Mouse (Mus musculus) lung, embryonic 15.5 days (tissue): ENCODE measurements around the gene Gm42417. TPM values are rescaled to one million over a fixed set of nuclear protein-coding genes. Genes with fewer than 3 reads are reported as not detected.

ENCODE experiments used
- ATAC-seq: fragments of 200-750 bp; cut with Nextera tagmentation; 2 replicates; pipeline ENCODE4 v1.8.0; 2017; ENCODE audit warnings: moderate number of reproducible peaks, borderline replicate concordance; ENCODE audit not compliant: low FRiP score, low TSS enrichment; ENCODE audit errors: extremely low read depth
- H3K27ac ChIP-seq: fragments of 300-500 bp; sonication (generic); 2 replicates; pipeline ENCODE4 v1.5.1; 2015; ENCODE audit warnings: moderate library complexity, mild to moderate bottlenecking, inconsistent platforms
- H3K27me3 ChIP-seq: fragments of 300-500 bp; sonication (generic); 2 replicates; pipeline ENCODE4 v1.6.1; 2015; ENCODE audit warnings: inconsistent platforms
- H3K36me3 ChIP-seq: fragments of 300-500 bp; sonication (generic); 2 replicates; pipeline ENCODE4 v1.6.1; 2015; ENCODE audit warnings: inconsistent platforms
- H3K4me1 ChIP-seq: fragments of 300-500 bp; sonication (generic); 2 replicates; pipeline ENCODE4 v1.6.1; 2015; ENCODE audit warnings: inconsistent platforms
- H3K4me2 ChIP-seq: fragments of 300-500 bp; sonication (generic); 2 replicates; pipeline ENCODE4 v1.6.1; 2015; ENCODE audit warnings: inconsistent platforms, mild to moderate bottlenecking, moderate library complexity
- H3K4me3 ChIP-seq: fragments of 300-500 bp; sonication (generic); 2 replicates; pipeline ENCODE4 v1.5.1; 2015; ENCODE audit warnings: mild to moderate bottlenecking, inconsistent platforms
- H3K9ac ChIP-seq: fragments of 300-500 bp; sonication (generic); 2 replicates; pipeline ENCODE4 v1.6.1; 2015; ENCODE audit warnings: inconsistent platforms
- H3K9me3 ChIP-seq: fragments of 300-500 bp; sonication (generic); 2 replicates; pipeline ENCODE4 v1.6.1; 2016; ENCODE audit warnings: inconsistent platforms
- WGBS: fragments of 180-500 bp; shearing (Covaris S2); methylation state at CpG from one replicate; pipeline ENCODE4 v1.1.7; 2015; 5-methylcytosine and 5-hydroxymethylcytosine counted together
- polyA plus RNA-seq: library from polyadenylated mRNA; unstranded; fragments of >200 nt; fragmentation: Nextera tagmentation; extraction: Ambion mirVana; gene quantifications from 2 replicates; pipeline ENCODE4 v1.2.1, GENCODE M21; 2015

Gm42417 gene
- polyA plus RNA-seq, 1 experiment from 2014 or later = not detected

DNA sequence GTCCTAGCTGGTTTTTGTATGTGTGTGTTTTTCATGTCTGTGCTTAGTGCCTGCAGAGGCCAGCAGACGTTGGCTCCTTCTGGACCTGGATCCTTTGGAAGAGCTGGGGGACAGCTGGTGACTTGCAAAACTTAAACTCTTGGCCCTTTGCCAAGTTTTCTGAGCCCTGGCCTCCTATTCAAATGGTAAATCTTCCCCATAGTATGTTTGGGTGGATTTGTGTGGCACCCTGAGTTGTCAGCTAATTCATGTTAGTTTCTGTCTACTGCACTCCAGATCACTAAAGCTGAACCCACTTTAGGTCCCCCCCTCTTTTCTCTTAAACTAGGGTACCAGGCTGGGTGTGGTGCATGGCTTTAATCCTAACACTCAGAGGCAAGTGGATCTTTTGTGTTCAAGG is 10.9 kb downstream of the Gm42417 start:
- Histone ChIP-seq H3K4me1 (no peaks in the 10 kb centered on the region; the same call in 1 of the 2 replicates), H3K27me3 (no peaks in the 10 kb centered on the region), H3K9ac (no peak overlapping the region), H3K36me3 (peaks cover 31% of the 10 kb centered on the region), H3K4me3 (no peak overlapping the region), H3K9me3 (no peaks in the 10 kb centered on the region), H3K27ac (no peak overlapping the region), H3K4me2 (no peak overlapping the region)
- no peak for ATAC-seq
- 7% methylated on average over 1 of the region's 1 CpGs for WGBS

DNA sequence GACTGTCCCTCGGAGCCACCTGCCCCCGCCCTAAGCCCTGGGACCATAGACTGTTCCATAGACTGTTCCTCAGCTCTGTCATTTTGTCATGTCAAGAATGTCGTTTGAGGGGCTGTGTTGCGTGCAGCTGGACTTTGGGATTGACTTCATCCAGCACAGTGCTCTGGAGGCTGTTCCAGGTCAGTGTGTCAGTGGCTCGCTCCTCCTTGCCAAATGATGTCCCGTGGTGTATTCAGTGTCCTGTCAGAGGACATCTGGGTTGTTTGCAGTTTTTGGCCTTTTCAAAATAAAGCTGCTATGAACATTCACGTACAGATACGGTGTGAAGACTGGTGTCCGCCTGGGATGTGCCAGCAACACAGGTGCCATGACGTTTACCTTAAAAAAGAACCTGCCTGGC is 12.3 kb downstream of the Gm42417 start:
- H3K4me2 ChIP-seq = no peak overlapping the region
- H3K27ac ChIP-seq = no peak overlapping the region
- no peak for ATAC-seq
- H3K9me3 ChIP-seq = no peaks in the 10 kb centered on the region
- H3K9ac ChIP-seq = no peak overlapping the region
- no peaks in the 10 kb centered on the region for H3K27me3 ChIP-seq
- H3K36me3 ChIP-seq = peaks cover 36% of the 10 kb centered on the region
- WGBS = 83% methylated on average over 10 of the region's 10 CpGs
- no peak overlapping the region for H3K4me3 ChIP-seq
- no peaks in the 10 kb centered on the region; the same call in 1 of the 2 replicates for H3K4me1 ChIP-seq

DNA sequence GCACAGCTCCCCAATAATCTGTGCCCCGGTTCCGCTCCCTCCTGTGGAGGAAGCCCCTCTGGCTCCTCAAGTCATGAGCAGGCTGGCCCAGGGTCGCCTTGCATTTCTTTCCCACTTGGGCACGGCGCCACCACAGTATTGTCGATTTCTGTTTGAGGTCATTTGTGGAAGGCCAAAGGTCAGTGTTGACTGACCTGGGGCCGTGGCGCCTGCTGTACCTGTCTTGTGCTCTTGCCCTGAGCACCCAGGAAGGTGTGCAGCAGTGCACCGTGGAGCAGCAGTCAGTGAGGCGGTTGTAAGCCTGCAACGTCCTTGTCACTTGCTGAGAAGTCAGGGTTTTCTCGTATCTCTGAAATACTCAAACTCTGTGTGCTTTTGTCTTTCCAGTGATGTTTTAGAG is 13.5 kb downstream of the Gm42417 start:
- Histone ChIP-seq H3K9me3 (no peaks in the 10 kb centered on the region), H3K4me2 (no peak overlapping the region), H3K4me3 (no peak overlapping the region), H3K27ac (no peak overlapping the region), H3K4me1 (no peaks in the 10 kb centered on the region; the same call in 1 of the 2 replicates), H3K27me3 (no peaks in the 10 kb centered on the region), H3K36me3 (peaks cover 48% of the 10 kb centered on the region), H3K9ac (no peak overlapping the region)
- WGBS = 81% methylated on average over 12 of the region's 12 CpGs
- ATAC-seq = no peak

DNA sequence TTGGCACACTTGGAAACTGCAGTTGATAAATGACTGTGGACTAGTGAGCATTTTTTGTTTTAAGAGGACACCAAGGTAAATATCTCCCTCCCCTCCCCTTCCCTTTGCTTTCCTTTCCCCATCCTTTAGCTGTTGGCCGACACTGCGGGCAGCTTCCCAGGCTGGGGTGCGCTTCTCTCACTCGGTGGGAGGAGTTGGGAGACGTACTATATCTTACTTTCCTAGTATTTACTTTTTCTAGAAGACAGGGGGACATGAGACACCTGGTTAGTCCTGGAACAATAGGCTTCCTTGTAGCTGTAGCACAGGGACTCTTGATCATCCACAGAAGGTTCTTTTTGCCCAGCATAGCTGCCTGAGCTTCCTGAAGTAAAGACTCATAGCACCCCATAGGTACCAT is 15.2 kb downstream of the Gm42417 start:
- Histone ChIP-seq H3K4me2 (no peak overlapping the region), H3K9me3 (no peaks in the 10 kb centered on the region), H3K9ac (no peak overlapping the region), H3K4me3 (no peak overlapping the region), H3K4me1 (no peaks in the 10 kb centered on the region; the same call in 1 of the 2 replicates), H3K27ac (0 out of 2 replicates have a peak overlapping the region, but pooled peaks have one; percentile 5), H3K27me3 (no peaks in the 10 kb centered on the region), H3K36me3 (peaks cover 64% of the 10 kb centered on the region)
- ATAC-seq = no peak
- 46% methylated on average over 5 of the region's 5 CpGs for WGBS

DNA sequence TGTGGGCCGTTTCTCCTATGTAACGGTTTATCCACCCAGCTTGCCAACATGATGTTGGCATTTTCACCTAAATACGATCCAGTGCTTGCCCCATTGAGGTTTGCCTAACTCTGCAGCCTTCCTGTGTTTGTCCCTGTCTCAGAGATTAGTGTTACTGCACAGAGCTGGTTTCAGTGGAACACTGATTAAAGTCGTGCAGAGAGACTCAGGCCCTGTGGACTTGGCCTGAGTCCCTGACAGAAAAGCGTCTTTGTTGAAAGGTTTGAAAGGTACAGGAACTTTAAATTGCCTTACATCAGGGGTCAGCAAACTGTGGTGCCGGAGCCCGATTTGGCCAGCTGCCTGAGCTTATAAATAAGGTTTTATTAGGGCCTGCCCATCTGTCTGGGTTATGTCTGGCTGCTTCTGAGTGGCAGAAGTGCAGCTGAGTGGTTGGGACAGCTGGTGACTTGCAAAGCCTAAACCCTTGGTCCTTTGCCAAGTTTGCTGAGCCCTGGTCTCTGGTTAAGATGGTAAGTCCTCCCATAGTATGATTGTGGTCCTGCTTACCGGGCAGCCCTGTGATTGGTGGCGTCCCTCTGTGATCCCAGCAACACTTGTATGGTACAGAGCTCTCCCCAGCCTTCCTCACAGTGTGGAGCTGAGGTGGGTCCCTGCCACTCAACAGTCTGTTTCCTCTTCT is 15.8 kb downstream of the Gm42417 start:
- Histone ChIP-seq H3K36me3 (peaks cover 69% of the 10 kb centered on the region), H3K4me3 (no peak overlapping the region), H3K4me2 (no peak overlapping the region), H3K27ac (0 out of 2 replicates have a peak overlapping the region, but pooled peaks have one; percentile 18), H3K9me3 (no peaks in the 10 kb centered on the region), H3K27me3 (no peaks in the 10 kb centered on the region), H3K4me1 (no peaks in the 10 kb centered on the region; the same call in 1 of the 2 replicates), H3K9ac (no peak overlapping the region)
- ATAC-seq = no peak
- WGBS = 56% methylated on average over 9 of the region's 9 CpGs

DNA sequence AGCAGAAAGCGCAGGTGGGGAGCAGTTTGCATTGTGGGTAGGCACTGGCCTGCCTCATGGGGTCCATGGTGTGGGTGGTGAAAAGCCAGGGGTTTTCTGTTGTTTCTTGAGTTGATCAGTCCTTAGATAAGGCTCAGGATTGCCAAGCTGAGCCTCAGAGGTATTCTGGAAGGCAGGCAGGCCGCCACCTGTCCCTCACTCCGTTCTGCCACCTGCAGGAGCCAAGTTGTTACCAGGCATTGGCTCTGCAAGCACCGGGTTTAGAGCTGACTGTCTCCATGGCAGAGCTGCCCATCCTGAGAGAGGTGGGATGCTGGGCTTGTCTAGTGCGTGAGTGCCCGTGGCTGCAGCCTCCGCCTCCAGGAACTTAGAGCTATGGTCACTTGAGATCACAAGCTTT is 17.0 kb downstream of the Gm42417 start:
- Histone ChIP-seq H3K9ac (no peak overlapping the region), H3K9me3 (no peaks in the 10 kb centered on the region), H3K36me3 (peaks cover 69% of the 10 kb centered on the region), H3K4me2 (no peak overlapping the region), H3K27ac (no peak overlapping the region), H3K4me1 (no peaks in the 10 kb centered on the region), H3K27me3 (no peaks in the 10 kb centered on the region), H3K4me3 (no peak overlapping the region)
- ATAC-seq = no peak
- 84% methylated on average over 7 of the region's 7 CpGs for WGBS

DNA sequence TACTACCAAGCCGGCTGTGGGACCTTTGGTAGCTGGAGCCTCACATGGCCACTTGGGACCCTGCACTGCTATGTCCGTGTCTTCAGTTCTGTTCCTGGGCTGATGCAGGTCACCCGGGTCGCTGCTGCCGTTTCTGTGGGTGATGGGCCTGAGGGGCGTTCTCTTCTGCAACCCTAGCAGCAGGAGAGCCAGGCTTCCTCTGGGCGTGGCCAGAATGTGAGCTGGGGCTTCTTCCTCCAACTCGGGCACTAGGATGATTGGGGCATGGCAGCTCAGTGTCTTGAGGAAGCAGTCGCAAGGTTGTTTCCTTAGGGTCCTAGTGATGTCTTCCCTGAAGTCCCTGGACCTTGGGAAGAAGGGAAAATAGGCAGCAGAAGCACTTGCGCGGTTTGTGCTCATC is 19.6 kb downstream of the Gm42417 start:
- no peaks in the 10 kb centered on the region for H3K27me3 ChIP-seq
- peaks cover 46% of the 10 kb centered on the region for H3K36me3 ChIP-seq
- H3K4me2 ChIP-seq = no peak overlapping the region
- WGBS = 67% methylated on average over 11 of the region's 11 CpGs
- H3K4me1 ChIP-seq = peaks cover 6% of the 10 kb centered on the region
- no peak for ATAC-seq
- H3K4me3 ChIP-seq = no peak overlapping the region
- no peaks in the 10 kb centered on the region for H3K9me3 ChIP-seq
- no peak overlapping the region for H3K9ac ChIP-seq
- no peak overlapping the region for H3K27ac ChIP-seq

DNA sequence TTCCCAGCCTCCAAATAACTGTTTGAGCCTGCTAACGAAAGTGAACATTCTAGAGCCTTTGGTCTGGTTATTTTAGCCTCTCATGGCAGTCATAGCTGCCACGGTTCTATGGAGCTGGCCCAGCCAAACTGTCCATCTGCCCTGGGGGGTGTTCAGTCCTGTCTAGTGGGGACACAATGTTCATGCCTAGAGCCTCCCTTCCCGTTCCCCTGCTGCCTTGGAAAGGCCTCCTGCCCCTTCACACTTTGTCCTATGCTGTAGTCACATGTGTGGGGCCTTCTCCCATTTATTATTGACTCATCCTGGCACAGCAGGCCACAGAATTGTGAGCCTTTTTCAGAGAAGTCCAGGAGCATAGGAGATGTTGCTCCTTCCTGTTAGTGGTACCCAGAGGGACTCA is 21.0 kb downstream of the Gm42417 start:
- no peak overlapping the region for H3K4me3 ChIP-seq
- WGBS = 81% methylated on average over 3 of the region's 3 CpGs
- peaks cover 19% of the 10 kb centered on the region for H3K4me1 ChIP-seq
- ATAC-seq = no peak
- H3K9ac ChIP-seq = no peak overlapping the region
- H3K27me3 ChIP-seq = no peaks in the 10 kb centered on the region
- H3K27ac ChIP-seq = no peak overlapping the region
- no peak overlapping the region for H3K4me2 ChIP-seq
- H3K36me3 ChIP-seq = peaks cover 38% of the 10 kb centered on the region
- H3K9me3 ChIP-seq = no peaks in the 10 kb centered on the region

DNA sequence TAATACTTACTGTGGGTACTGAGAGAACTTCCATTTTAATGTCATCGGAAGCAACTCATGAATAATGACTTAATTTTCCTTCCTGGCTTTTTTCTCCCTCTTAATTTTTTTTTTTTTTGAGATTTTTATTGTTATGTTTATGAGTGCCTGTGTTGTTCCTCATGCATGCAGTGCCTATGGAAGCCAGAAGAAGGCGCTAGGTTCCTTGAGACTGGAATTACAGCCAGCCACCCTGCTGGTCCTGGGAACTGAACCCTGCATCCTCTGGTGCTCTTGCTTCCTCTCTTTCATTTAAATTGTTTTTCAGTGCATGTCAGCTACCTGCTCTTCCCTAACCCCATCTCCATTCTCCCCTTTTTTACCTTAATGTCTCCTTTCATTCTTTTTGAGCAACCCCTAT is 25.5 kb downstream of the Gm42417 start:
- H3K4me1 ChIP-seq = peaks cover 25% of the 10 kb centered on the region
- 0 out of 2 replicates have a peak, but pooled peaks cover 3% of the 10 kb centered on the region for H3K9me3 ChIP-seq
- 50% methylated on average over 2 of the region's 2 CpGs for WGBS
- H3K27me3 ChIP-seq = no peaks in the 10 kb centered on the region
- peak overlapping the region; percentile 90 for H3K9ac ChIP-seq
- ATAC-seq = no peak
- 0 out of 2 replicates have a peak, but pooled peaks cover 2% of the 10 kb centered on the region for H3K36me3 ChIP-seq
- H3K4me2 ChIP-seq = peak overlapping the region; percentile 97
- H3K4me3 ChIP-seq = peak overlapping the region; percentile 100
- H3K27ac ChIP-seq = no peak overlapping the region

DNA sequence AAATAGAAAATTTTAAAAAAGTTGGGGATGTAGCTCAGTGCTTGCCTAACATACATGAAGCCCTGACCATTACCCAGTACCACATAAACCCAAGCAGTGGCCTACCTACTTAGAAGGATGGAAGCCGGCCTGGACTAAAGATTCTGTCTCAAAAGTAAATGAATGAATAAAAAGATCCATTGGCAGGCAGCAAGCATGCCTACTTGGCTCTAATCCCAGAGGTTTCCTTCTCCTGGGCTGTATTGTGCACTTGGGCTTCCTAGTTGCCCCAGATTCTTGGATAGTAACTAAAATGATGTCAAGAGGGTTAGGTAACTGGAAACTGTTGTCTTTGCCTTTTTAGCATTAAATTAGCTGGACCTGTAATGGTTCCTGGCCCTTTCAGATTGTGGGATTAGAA is 25.9 kb downstream of the Gm42417 start:
- Histone ChIP-seq H3K4me1 (peaks cover 25% of the 10 kb centered on the region), H3K27me3 (no peaks in the 10 kb centered on the region), H3K36me3 (no peaks in the 10 kb centered on the region), H3K27ac (no peak overlapping the region), H3K4me3 (peak overlapping the region; percentile 100), H3K9ac (peak overlapping the region; percentile 90), H3K4me2 (peak overlapping the region; percentile 97), H3K9me3 (0 out of 2 replicates have a peak, but pooled peaks cover 3% of the 10 kb centered on the region)
- WGBS = 0% methylated on average over 1 of the region's 1 CpGs
- ATAC-seq = no peak

DNA sequence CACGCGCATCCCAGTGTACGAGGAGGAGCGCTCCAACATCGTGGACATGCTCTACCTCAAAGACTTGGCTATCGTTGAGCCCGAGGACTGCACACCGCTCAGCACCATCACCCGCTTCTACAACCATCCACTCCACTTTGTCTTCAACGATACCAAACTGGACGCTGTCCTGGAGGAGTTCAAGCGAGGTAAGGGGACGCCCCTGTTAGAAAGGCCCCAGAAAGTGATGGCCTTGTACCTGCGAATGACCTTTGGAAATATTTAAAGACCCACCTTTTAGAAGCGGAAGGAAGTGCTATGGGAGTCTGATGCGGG is 26.3 kb downstream of the Gm42417 start:
- Histone ChIP-seq H3K4me2 (peak overlapping the region; percentile 97), H3K9ac (peak overlapping the region; percentile 90), H3K4me1 (peaks cover 25% of the 10 kb centered on the region), H3K36me3 (no peaks in the 10 kb centered on the region), H3K4me3 (peak overlapping the region; percentile 100), H3K27ac (peak overlapping the region; percentile 99), H3K9me3 (0 out of 2 replicates have a peak, but pooled peaks cover 3% of the 10 kb centered on the region), H3K27me3 (no peaks in the 10 kb centered on the region)
- WGBS = 1% methylated on average over 16 of the region's 16 CpGs
- ATAC-seq = no peak

DNA sequence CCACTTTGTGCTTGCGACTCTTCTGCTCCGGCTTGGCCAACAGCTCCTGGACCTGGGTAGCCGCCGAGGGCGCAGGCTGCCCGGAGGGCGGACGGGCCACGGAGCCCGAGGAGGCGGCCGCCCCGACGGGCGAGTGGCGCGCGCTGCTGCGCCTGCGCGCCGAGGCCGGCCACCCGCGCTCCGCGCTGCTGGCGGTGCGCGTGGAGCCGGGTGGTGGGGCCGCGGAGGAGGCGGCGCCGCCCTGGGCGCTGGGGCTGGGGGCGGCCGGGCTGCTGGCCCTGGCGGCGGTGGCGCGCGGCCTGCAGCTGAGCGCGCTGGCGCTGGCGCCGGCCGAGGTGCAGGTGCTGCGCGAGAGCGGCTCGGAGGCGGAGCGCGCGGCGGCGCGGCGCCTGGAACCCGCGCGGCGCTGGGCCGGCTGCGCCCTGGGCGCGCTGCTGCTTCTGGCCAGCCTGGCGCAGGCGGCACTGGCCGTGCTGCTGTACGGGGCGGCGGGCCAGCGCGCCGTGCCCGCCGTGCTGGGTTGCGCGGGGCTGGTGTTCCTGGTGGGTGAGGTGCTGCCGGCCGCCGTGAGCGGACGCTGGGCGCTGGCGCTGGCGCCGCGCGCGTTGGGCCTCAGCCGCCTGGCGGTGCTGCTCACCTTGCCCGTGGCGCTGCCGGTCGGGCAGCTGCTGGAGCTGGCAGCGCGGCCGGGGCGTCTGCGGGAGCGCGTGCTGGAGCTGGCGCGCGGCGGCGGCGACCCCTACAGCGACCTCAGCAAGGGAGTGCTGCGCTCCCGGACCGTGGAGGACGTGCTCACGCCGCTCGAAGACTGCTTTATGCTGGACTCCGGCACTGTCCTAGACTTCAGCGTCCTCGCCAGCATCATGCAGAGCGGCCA is 26.9 kb downstream of the Gm42417 start:
- Histone ChIP-seq H3K4me1 (peaks cover 25% of the 10 kb centered on the region), H3K9me3 (0 out of 2 replicates have a peak, but pooled peaks cover 3% of the 10 kb centered on the region), H3K36me3 (no peaks in the 10 kb centered on the region), H3K27ac (peak overlapping the region; percentile 99), H3K27me3 (no peaks in the 10 kb centered on the region), H3K4me3 (peak overlapping the region; percentile 100), H3K4me2 (peak overlapping the region; percentile 97), H3K9ac (peak overlapping the region; percentile 90)
- under 1% methylated on average over 111 of the region's 126 CpGs for WGBS
- ATAC-seq = peak; percentile 60
